Mouse (Mus musculus) hindbrain, embryonic 11.5 days (tissue): ENCODE data around the gene Psg16. TPM values are rescaled to one million over a fixed set of nuclear protein-coding genes. Genes with fewer than 3 reads are reported as not detected.
"Not testable (repeated sequence)": the region's sequence is repeated elsewhere in the genome, so short reads cannot be mapped to it uniquely, and the experiment has no call there.

Experiments
- ATAC-seq: fragments of 200-750 bp; cut with Nextera tagmentation; 2 replicates; pipeline ENCODE4 v1.8.0; 2017; ENCODE audit warnings: mild to moderate bottlenecking, moderate TSS enrichment, moderate library complexity; ENCODE audit not compliant: low FRiP score
- DNase-seq: peaks from one replicate; pipeline ENCODE4 v3.0.0-alpha.2; 2015; ENCODE audit warnings: low spot score
- H3K27ac ChIP-seq: fragments of 300-500 bp; sonication (generic); 2 replicates; pipeline ENCODE4 v1.5.1; 2014; ENCODE audit warnings: mild to moderate bottlenecking, low read depth, low read length
- H3K27me3 ChIP-seq: fragments of 300-500 bp; sonication (generic); 2 replicates; pipeline ENCODE4 v1.6.1; 2014; ENCODE audit warnings: mild to moderate bottlenecking, low read length, moderate library complexity, mixed read lengths; ENCODE audit not compliant: control insufficient read depth, insufficient read depth
- H3K36me3 ChIP-seq: fragments of 300-500 bp; sonication (generic); 2 replicates; pipeline ENCODE4 v1.6.1; 2014; ENCODE audit warnings: mild to moderate bottlenecking, low read length, moderate library complexity, mixed read lengths; ENCODE audit not compliant: control insufficient read depth, insufficient read depth
- H3K4me1 ChIP-seq: fragments of 300-500 bp; sonication (generic); replicated peaks from 2 replicates; pipeline ENCODE4 v1.6.1; 2014; ENCODE audit warnings: low read length, mixed read lengths; ENCODE audit not compliant: control insufficient read depth, insufficient read depth
- H3K4me2 ChIP-seq: fragments of 300-500 bp; sonication (generic); replicated peaks from 2 replicates; pipeline ENCODE4 v1.6.1; 2014; ENCODE audit warnings: mild to moderate bottlenecking, low read depth, low read length
- H3K4me3 ChIP-seq: fragments of 300-500 bp; sonication (generic); 2 replicates; pipeline ENCODE4 v1.5.1; 2014; ENCODE audit warnings: low read depth, low read length
- H3K9ac ChIP-seq: fragments of 300-500 bp; sonication (generic); 2 replicates; pipeline ENCODE4 v1.6.1; 2014; ENCODE audit warnings: low read depth, low read length
- H3K9me3 ChIP-seq: fragments of 300-500 bp; sonication (generic); 2 replicates; pipeline ENCODE4 v1.6.1; 2016; ENCODE audit warnings: low read length; ENCODE audit not compliant: control insufficient read depth
- WGBS: fragments of 180-500 bp; shearing (Covaris S2); extraction: QIAGEN DNeasy Blood & Tissue Kit; methylation state at CpG from one replicate; pipeline ENCODE4 v1.1.7; 2014; 5-methylcytosine and 5-hydroxymethylcytosine counted together
- polyA plus RNA-seq: library from polyadenylated mRNA; unstranded; fragments of >200 nt; fragmentation: Nextera tagmentation; extraction: Ambion mirVana; gene quantifications from 2 replicates; pipeline ENCODE4 v1.2.1, GENCODE M21; 2014

Psg16 gene
- polyA plus RNA-seq, 1 experiment from 2014 or later: 0.05 TPM

DNA sequence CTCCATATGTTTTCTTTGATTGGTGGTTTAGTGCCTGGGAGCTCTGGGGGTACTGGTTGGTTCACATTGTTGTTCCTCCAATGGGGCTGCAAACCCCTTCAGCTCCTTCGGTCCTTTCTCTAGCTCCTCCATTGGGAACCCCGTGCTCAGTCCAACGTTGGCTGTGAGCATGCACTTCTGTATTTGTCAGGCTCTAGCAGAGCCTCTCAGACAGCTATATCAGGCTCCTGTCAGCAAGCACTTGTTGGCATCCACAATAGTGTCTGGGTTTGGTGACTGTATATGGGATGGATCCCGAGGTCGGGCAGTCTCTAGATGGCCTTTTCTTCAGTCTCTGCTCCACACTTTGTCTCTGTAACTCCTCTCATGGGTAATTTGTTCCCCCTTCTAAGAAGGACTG is 6.2 kb upstream of the Psg16 start:
- DNase-seq, H3K9me3 ChIP-seq, H3K27ac ChIP-seq, H3K27me3 ChIP-seq, H3K4me3 ChIP-seq, H3K4me1 ChIP-seq, ATAC-seq, H3K36me3 ChIP-seq, H3K9ac ChIP-seq, H3K4me2 ChIP-seq: not testable (repeated sequence)
- 56% methylated on average over 5 of the region's 5 CpGs for WGBS

- ATAC-seq: no peak
- no peak overlapping the region for H3K4me2 ChIP-seq
- no peaks in the 10 kb centered on the region for H3K27me3 ChIP-seq
- 59% methylated on average over 5 of the region's 5 CpGs for WGBS
- H3K9ac ChIP-seq: no peak overlapping the region
- no peak for DNase-seq
- no peaks in the 10 kb centered on the region for H3K36me3 ChIP-seq
- no peak overlapping the region for H3K27ac ChIP-seq
- no peaks in the 10 kb centered on the region for H3K4me1 ChIP-seq
- no peaks in the 10 kb centered on the region for H3K9me3 ChIP-seq
- H3K4me3 ChIP-seq: no peak overlapping the region
Measured at GRCm38 (mm10) chr7:17073513-17073903, 332 bp upstream of the Psg16 start.

DNA sequence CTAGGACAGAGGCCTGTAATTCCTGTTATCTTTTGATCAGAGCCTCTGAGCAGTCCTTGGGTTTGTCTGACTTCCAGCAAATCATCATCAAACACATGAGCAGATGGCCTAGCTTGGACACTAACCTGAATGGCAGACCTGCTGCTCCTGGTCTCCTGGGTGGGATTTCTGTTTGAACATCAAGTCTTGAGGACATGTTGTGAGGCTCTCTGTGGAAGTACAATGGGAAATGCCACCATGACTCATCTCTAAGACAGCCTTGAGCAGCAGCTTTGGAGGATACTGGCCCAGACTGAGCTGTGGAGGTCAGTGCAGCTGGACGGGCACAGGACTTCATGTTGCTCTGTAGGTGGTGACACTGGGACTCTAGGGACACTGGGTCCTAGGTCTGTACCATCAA is 2.7 kb downstream of the Psg16 start:
- ATAC-seq (no peak), DNase-seq (no peak)
- H3K4me2 ChIP-seq: no peak overlapping the region
- 88% methylated on average over 1 of the region's 1 CpGs for WGBS
- no peaks in the 10 kb centered on the region for H3K27me3 ChIP-seq
- H3K4me1 ChIP-seq: no peaks in the 10 kb centered on the region
- H3K9me3 ChIP-seq: no peaks in the 10 kb centered on the region
- no peaks in the 10 kb centered on the region for H3K36me3 ChIP-seq
- no peak overlapping the region for H3K27ac ChIP-seq
- no peak overlapping the region for H3K9ac ChIP-seq
- no peak overlapping the region for H3K4me3 ChIP-seq

- no peaks in the 10 kb centered on the region for H3K9me3 ChIP-seq
- H3K27me3 ChIP-seq: no peaks in the 10 kb centered on the region
- ATAC-seq: no peak
- DNase-seq: no peak
- no peak overlapping the region for H3K4me3 ChIP-seq
- no peaks in the 10 kb centered on the region for H3K36me3 ChIP-seq
- no peak overlapping the region for H3K4me2 ChIP-seq
- H3K27ac ChIP-seq: no peak overlapping the region
- WGBS: 81% methylated on average over 7 of the region's 7 CpGs
- no peaks in the 10 kb centered on the region for H3K4me1 ChIP-seq
- no peak overlapping the region for H3K9ac ChIP-seq
Measured at GRCm38 (mm10) chr7:17078076-17078654, 4.3 kb downstream of the Psg16 start.

- H3K4me2 ChIP-seq: no peak overlapping the region
- no peak overlapping the region for H3K9ac ChIP-seq
- no peak overlapping the region for H3K27ac ChIP-seq
- no peak overlapping the region for H3K4me3 ChIP-seq
- H3K9me3 ChIP-seq: no peaks in the 10 kb centered on the region
- no peaks in the 10 kb centered on the region for H3K4me1 ChIP-seq
- WGBS: 94% methylated on average over 4 of the region's 4 CpGs
- DNase-seq (no peak), ATAC-seq (no peak)
- H3K36me3 ChIP-seq: no peaks in the 10 kb centered on the region
- no peaks in the 10 kb centered on the region for H3K27me3 ChIP-seq
Measured at GRCm38 (mm10) chr7:17082766-17083165, 8.9 kb downstream of the Psg16 start.

- H3K4me2 ChIP-seq: no peak overlapping the region
- no peak overlapping the region for H3K9ac ChIP-seq
- no peaks in the 10 kb centered on the region for H3K27me3 ChIP-seq
- H3K4me3 ChIP-seq: no peak overlapping the region
- no peak for ATAC-seq
- no peaks in the 10 kb centered on the region for H3K36me3 ChIP-seq
- H3K27ac ChIP-seq: no peak overlapping the region
- DNase-seq: no peak
- no peaks in the 10 kb centered on the region for H3K9me3 ChIP-seq
- H3K4me1 ChIP-seq: no peaks in the 10 kb centered on the region
- 88% methylated on average over 3 of the region's 3 CpGs for WGBS
Measured at GRCm38 (mm10) chr7:17087731-17088130, 13.9 kb downstream of the Psg16 start.

DNA sequence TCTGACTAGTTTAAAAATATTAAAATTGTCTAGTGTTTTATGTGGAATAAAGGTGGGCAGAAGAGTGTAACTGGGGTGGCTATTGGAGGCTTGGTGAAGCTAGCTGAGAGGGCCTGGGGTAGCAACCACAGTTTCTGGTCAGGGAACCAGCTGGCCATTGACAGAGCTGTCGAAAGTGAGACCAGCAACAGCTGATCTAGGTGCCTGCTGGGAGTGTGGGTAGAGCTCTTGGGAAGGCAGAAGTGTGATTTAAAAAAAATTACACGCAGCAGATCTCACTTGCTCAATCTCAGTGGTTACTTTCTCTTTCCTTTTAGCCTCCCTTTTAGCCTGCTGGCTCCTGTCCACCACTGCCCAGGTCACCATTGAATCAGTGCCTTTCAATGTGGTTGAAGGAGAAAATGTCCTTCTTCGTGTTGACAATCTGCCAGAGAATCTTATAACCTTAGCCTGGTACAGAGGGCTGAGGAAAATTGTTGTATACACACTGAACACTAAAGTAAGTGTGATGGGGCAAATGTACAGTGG is 16.3 kb downstream of the Psg16 start:
- ATAC-seq (no peak), DNase-seq (no peak)
- Histone ChIP-seq H3K27me3 (no peaks in the 10 kb centered on the region), H3K9ac (no peak overlapping the region), H3K9me3 (no peaks in the 10 kb centered on the region), H3K4me3 (no peak overlapping the region), H3K4me2 (no peak overlapping the region), H3K4me1 (no peaks in the 10 kb centered on the region), H3K36me3 (no peaks in the 10 kb centered on the region), H3K27ac (no peak overlapping the region)
- WGBS: 66% methylated on average over 3 of the region's 3 CpGs

DNA sequence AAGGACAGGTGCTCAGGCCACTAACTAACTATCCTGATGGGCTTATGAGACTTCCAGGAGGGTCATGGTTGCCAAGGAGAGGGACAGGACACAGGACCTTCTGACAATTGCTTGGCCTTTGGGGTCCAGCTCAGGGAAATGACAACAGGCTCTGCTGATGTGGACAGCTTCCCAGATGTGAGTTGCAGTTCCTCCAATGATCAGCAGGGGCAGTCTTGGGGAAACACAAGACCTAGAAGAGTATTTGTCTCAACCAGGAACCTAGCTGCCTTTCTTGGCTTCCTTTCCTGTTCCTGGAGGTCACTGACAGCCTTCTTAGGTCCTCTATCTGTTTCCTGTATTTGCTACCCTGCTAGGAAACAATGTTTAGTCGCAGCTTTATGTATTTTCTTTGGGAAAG is 17.4 kb downstream of the Psg16 start:
- ATAC-seq: no peak
- Histone ChIP-seq H3K36me3 (no peaks in the 10 kb centered on the region), H3K4me3 (no peak overlapping the region), H3K4me2 (no peak overlapping the region), H3K27ac (no peak overlapping the region), H3K4me1 (no peaks in the 10 kb centered on the region), H3K9ac (no peak overlapping the region), H3K27me3 (no peaks in the 10 kb centered on the region), H3K9me3 (no peaks in the 10 kb centered on the region)
- WGBS: 21% methylated on average over 1 of the region's 1 CpGs
- DNase-seq: peak; percentile 2

DNA sequence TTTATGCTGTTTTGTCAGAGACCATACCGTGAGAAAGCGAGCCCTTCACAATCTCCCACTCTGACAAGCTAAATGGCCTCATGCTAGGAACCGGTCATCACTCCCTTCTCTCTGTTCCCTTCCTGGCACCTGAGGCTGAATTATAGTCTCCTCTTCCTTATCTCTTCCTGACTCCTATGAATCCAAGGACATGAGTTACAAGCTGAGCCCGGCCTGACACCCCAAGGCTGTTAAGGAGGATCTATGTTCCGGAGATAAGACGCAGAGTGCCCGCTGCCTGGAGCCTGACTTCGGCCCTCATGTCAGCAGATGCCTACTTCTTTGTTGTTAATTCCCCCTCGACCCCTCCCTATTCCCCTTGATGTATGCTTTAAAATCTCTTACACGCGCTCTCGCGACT is 27.8 kb downstream of the Psg16 start:
- not testable (repeated sequence) for H3K9me3 ChIP-seq, ATAC-seq, H3K4me1 ChIP-seq, H3K27me3 ChIP-seq, H3K27ac ChIP-seq, H3K9ac ChIP-seq, H3K4me3 ChIP-seq, H3K36me3 ChIP-seq, H3K4me2 ChIP-seq, DNase-seq
- WGBS: 91% methylated on average over 13 of the region's 13 CpGs
